Mouse (Mus musculus) liver, postnatal 0 days (tissue): ENCODE data around the gene Stt3b. TPM values are rescaled to one million over a fixed set of nuclear protein-coding genes. Genes with fewer than 3 reads are reported as not detected.

Source experiments
- ATAC-seq: fragments of 200-750 bp; cut with Nextera tagmentation; 2 replicates; pipeline ENCODE4 v1.8.0; 2017; ENCODE audit warnings: mild to moderate bottlenecking, moderate library complexity
- DNase-seq: peaks from one replicate; pipeline ENCODE4 v3.0.0-alpha.2; 2016
- H3K27ac ChIP-seq: fragments of 300-500 bp; sonication (generic); 2 replicates; pipeline ENCODE4 v1.5.1; 2014; ENCODE audit warnings: antibody characterized with exemption, moderate library complexity, mild to moderate bottlenecking, low read depth
- H3K27me3 ChIP-seq: fragments of 300-500 bp; sonication (generic); 2 replicates; pipeline ENCODE4 v1.6.1; 2014; ENCODE audit warnings: low read length, control low read depth, mixed read lengths; ENCODE audit not compliant: insufficient read depth
- H3K36me3 ChIP-seq: fragments of 300-500 bp; sonication (generic); replicated peaks from 2 replicates; pipeline ENCODE4 v1.6.1; 2014; ENCODE audit warnings: mild to moderate bottlenecking, control low read depth, low read length, moderate library complexity, mixed read lengths; ENCODE audit not compliant: insufficient read depth
- H3K4me1 ChIP-seq: fragments of 300-500 bp; sonication (generic); 2 replicates; pipeline ENCODE4 v1.6.1; 2014; ENCODE audit warnings: antibody characterized with exemption, mild to moderate bottlenecking, control low read depth; ENCODE audit not compliant: insufficient read depth
- H3K4me2 ChIP-seq: fragments of 300-500 bp; sonication (generic); 2 replicates; pipeline ENCODE4 v1.6.1; 2014; ENCODE audit warnings: low read depth, mild to moderate bottlenecking, low read length, moderate library complexity, mixed read lengths
- H3K4me3 ChIP-seq: fragments of 300-500 bp; sonication (generic); 2 replicates; pipeline ENCODE4 v1.5.1; 2014; ENCODE audit warnings: low read depth, low read length
- H3K9ac ChIP-seq: fragments of 300-500 bp; sonication (generic); replicated peaks from 2 replicates; pipeline ENCODE4 v1.6.1; 2014; ENCODE audit warnings: mild to moderate bottlenecking, moderate library complexity
- H3K9me3 ChIP-seq: fragments of 300-500 bp; sonication (generic); 2 replicates; pipeline ENCODE4 v1.6.1; 2016; ENCODE audit warnings: mild to moderate bottlenecking, control low read depth, low read length, mixed read lengths
- CTCF ChIP-seq: sonication (generic); IDR thresholded peaks from 2 replicates; pipeline ENCODE4 v1.5.1; 2016; ENCODE audit warnings: antibody characterized with exemption, low read depth
- EP300 ChIP-seq: IDR thresholded peaks from 2 replicates; pipeline ENCODE4 v1.6.1; 2016; ENCODE audit warnings: antibody characterized with exemption, low read depth, mild to moderate bottlenecking
- WGBS: fragments of 180-500 bp; shearing (Covaris S2); extraction: QIAGEN DNeasy Blood & Tissue Kit; methylation state at CpG from one replicate; pipeline ENCODE4 v1.1.7; 2014; ENCODE audit not compliant: insufficient replicate concordance; 5-methylcytosine and 5-hydroxymethylcytosine counted together
- polyA plus RNA-seq: library from polyadenylated mRNA; unstranded; fragments of >200 nt; fragmentation: Nextera tagmentation; extraction: Ambion mirVana; gene quantifications from 2 replicates; pipeline ENCODE4 v1.2.1, GENCODE M21; 2015

Gene Stt3b
- polyA plus RNA-seq, 1 experiment from 2014 or later, result 43.8 TPM

DNA sequence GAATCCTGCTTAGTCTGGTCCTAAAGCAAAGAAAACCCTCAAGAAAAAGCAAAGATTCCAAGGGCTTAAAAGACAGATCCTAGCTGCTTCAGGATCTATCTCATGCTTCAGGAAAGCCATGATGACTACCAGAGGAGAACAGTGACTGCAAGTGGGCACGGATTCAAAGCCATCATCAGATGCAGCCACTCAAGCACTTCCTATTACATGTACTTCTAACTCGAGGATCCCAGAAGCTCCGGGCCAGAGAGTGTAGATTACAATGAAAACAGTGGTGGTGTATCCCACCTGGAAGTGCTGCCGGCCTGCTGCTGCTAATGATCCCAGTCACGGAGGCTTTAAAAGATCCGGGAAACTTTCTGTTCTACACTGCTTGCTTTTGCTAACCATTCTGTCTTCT lies 4.0 kb downstream of the Stt3b start:
- no peak for DNase-seq
- Histone ChIP-seq H3K36me3 (0 out of 2 replicates have a peak, but pooled peaks cover 4% of the 10 kb centered on the region), H3K4me3 (0 out of 2 replicates have a peak overlapping the region, but pooled peaks have one; percentile 97), H3K4me2 (peak overlapping the region; percentile 63), H3K27ac (peak overlapping the region; percentile 25), H3K27me3 (no peaks in the 10 kb centered on the region), H3K4me1 (peaks cover 44% of the 10 kb centered on the region), H3K9me3 (no peaks in the 10 kb centered on the region), H3K9ac (peak overlapping the region; percentile 49)
- no peak for TF ChIP-seq CTCF
- ATAC-seq, result no peak
- WGBS, result 18% methylated on average over 6 of the region's 6 CpGs

DNA sequence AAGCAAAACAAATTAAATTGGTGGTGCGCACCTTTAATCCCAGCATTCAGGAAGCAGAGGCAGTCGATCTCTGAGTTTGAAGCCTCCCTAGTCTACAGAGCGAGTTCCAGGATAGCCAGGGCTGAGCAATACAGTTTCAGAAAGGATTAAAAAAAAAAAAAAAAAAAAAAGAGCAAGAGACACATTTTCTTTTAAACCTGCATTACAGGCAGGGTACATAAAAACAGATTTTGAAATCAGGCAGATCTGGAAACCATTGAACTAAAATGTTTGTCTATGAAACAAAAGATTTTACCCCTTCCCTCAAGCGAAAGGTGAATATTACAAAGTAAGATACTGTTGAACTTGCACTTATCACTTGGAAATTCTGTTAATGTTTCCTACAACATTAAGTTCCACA lies 6.1 kb downstream of the Stt3b start:
- Histone ChIP-seq H3K4me1 (peaks cover 51% of the 10 kb centered on the region), H3K4me2 (no peak overlapping the region), H3K9me3 (no peaks in the 10 kb centered on the region), H3K36me3 (peaks cover 4% of the 10 kb centered on the region; the same call in 1 of the 2 replicates), H3K27me3 (no peaks in the 10 kb centered on the region), H3K9ac (no peak overlapping the region), H3K4me3 (no peak overlapping the region), H3K27ac (no peak overlapping the region)
- no peak for DNase-seq
- WGBS, result 63% methylated on average over 4 of the region's 4 CpGs
- ATAC-seq, result no peak
- no peak for TF ChIP-seq CTCF

DNA sequence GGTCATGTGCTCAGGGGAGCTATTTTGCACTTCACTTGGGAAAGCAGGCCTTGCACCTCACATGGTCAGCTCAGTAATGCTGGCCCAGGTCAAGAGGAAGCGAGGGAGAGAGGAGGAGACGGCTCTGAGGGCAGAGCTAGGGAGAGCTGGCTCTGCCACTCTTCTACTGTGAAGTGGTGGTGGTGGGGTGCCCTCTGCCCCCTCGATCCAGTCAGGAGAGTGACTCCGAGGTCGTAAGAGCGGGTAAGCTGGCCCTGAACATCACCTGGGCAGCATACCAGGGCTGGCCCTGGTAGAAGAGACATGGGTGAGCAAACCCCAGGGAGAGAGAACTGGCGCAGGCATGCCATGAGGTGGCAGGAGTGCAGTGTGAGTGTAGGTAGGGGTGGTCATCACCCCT lies 8.6 kb downstream of the Stt3b start:
- H3K4me2 ChIP-seq, result no peak overlapping the region
- WGBS, result 69% methylated on average over 7 of the region's 7 CpGs

GRCm38 (mm10) chr9:115301002-115301579 lies 9.1 kb downstream of the Stt3b start:
- ATAC-seq, result peak; percentile 66

More for the DNA sequence above, 8.6 kb downstream of the Stt3b start:
- H3K9ac ChIP-seq, result 0 out of 2 replicates have a peak overlapping the region, but pooled peaks have one; percentile 27
- H3K27ac ChIP-seq, result 0 out of 2 replicates have a peak overlapping the region, but pooled peaks have one; percentile 2
- no peak for DNase-seq
- no peak for TF ChIP-seq EP300
- no peak for TF ChIP-seq CTCF
- H3K4me1 ChIP-seq, result peaks cover 40% of the 10 kb centered on the region
- H3K9me3 ChIP-seq, result no peaks in the 10 kb centered on the region
- peaks cover 4% of the 10 kb centered on the region; the same call in 1 of the 2 replicates for H3K36me3 ChIP-seq
- no peaks in the 10 kb centered on the region for H3K27me3 ChIP-seq
- no peak overlapping the region for H3K4me3 ChIP-seq
- ATAC-seq, result peak; percentile 12; the same call in 1 of the 2 replicates

GRCm38 (mm10) chr9:115296738-115297137 lies 13.5 kb downstream of the Stt3b start:
- H3K9ac ChIP-seq, result no peak overlapping the region
- TF ChIP-seq EP300 (no peak), CTCF (no peak)
- peaks cover 17% of the 10 kb centered on the region for H3K4me1 ChIP-seq
- H3K27ac ChIP-seq, result no peak overlapping the region
- ATAC-seq (no peak), DNase-seq (no peak)
- no peak overlapping the region for H3K4me3 ChIP-seq
- H3K9me3 ChIP-seq, result no peaks in the 10 kb centered on the region
- H3K27me3 ChIP-seq, result no peaks in the 10 kb centered on the region
- H3K36me3 ChIP-seq, result no peaks in the 10 kb centered on the region; the same call in 1 of the 2 replicates
- H3K4me2 ChIP-seq, result no peak overlapping the region
- WGBS, result 76% methylated on average over 7 of the region's 7 CpGs

More at GRCm38 (mm10) chr9:115301002-115301579, 9.1 kb downstream of the Stt3b start:
- Histone ChIP-seq H3K36me3 (peaks cover 4% of the 10 kb centered on the region; the same call in 1 of the 2 replicates), H3K27me3 (no peaks in the 10 kb centered on the region), H3K9ac (no peak overlapping the region), H3K4me2 (no peak overlapping the region), H3K27ac (0 out of 2 replicates have a peak overlapping the region, but pooled peaks have one; percentile 2), H3K9me3 (no peaks in the 10 kb centered on the region), H3K4me1 (peaks cover 38% of the 10 kb centered on the region), H3K4me3 (no peak overlapping the region)
- DNase-seq, result no peak
- 55% methylated on average over 6 of the region's 6 CpGs for WGBS
- no peak for TF ChIP-seq EP300
- TF ChIP-seq CTCF, result no peak

DNA sequence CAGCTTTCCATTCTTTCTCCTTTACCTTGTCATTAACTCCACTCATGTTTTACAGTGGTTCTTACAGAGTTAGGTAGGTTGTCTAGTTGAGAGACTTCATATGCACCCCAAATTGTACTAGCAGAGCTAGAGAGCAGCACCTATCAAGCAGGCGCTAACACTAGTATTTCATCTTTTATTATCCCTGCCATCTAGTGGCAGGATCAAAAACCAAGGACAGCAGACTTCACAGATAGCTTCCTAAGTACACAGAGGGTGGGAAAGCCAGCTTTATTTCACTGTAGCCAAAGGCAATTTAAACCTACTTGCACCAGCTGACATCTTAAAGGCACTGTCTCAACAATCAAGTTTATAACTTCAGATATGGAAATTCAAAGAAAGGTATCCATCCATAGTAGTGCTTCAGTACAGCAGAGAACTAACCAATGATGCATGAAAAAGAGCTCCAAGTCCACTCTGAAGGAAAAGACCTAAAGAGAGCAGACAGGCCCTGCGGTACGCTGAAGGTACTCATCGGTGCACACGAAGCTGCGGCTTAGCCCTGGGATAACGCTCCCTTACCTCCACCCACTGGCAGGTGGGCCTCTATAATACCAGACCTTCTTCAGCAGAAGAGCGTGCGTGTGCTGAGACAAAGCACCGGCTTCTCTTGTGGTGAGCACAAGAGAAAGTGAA lies 16.2 kb downstream of the Stt3b start:
- H3K4me3 ChIP-seq, result no peak overlapping the region
- H3K4me2 ChIP-seq, result no peak overlapping the region
- no peak overlapping the region for H3K9ac ChIP-seq
- DNase-seq (no peak), ATAC-seq (no peak)
- WGBS, result 81% methylated on average over 10 of the region's 10 CpGs
- H3K27me3 ChIP-seq, result no peaks in the 10 kb centered on the region
- TF ChIP-seq CTCF (peak; percentile 44), EP300 (no peak)
- H3K27ac ChIP-seq, result no peak overlapping the region
- H3K4me1 ChIP-seq, result peaks cover 5% of the 10 kb centered on the region; the same call in 1 of the 2 replicates
- H3K36me3 ChIP-seq, result no peaks in the 10 kb centered on the region
- no peaks in the 10 kb centered on the region for H3K9me3 ChIP-seq
